Mouse (Mus musculus): ENCODE data around the gene Akap3. TPM values are rescaled to one million over a fixed set of nuclear protein-coding genes. Genes with fewer than 3 reads are reported as not detected.

Akap3 gene
- total RNA-seq (2017): not detected in 2 replicates

GRCm38 (mm10) chr6:126852881-126853280, at the start of gene Akap3:
Gene Akap3, plus strand, starts transcription at chr6:126853098.
- no peak for ATAC-seq (replicated peaks in 1 of 2; ENCODE audit: insufficient read depth in 1 of 2, low FRiP score in 2 of 2, low TSS enrichment in 1 of 2, low read depth in 1 of 2, poor library complexity in 2 of 2, severe bottlenecking in 2 of 2)

- ATAC-seq (replicated peaks in 1 of 2; ENCODE audit: insufficient read depth in 1 of 2, low FRiP score in 2 of 2, low TSS enrichment in 1 of 2, low read depth in 1 of 2, poor library complexity in 2 of 2, severe bottlenecking in 2 of 2): no peak
Measured at GRCm38 (mm10) chr6:126806783-126807182, 46.1 kb upstream of the Akap3 start.

DNA sequence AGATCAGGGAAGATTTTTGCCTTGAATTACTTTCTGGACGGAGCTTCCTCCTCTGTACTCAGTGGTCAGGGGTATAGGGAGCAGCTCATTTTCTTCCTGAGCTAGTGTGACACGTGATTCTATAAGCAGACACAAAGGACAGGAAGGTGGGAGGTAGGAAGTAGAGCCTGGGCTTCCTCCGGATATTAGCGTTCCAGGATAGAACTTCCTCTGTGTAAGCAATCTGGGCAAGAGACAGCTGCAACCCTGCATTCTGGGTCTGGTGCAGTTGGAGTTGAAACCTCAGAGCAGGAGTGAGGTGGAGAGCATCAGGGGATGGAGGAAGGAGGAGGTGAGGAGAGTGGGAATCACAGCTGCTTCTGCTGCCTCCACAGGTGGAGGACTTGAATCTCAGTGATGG, 44.8 kb upstream of the Akap3 start:
- ATAC-seq (replicated peaks in 1 of 2; ENCODE audit: insufficient read depth in 1 of 2, low FRiP score in 2 of 2, low TSS enrichment in 1 of 2, low read depth in 1 of 2, poor library complexity in 2 of 2, severe bottlenecking in 2 of 2): no peak

DNA sequence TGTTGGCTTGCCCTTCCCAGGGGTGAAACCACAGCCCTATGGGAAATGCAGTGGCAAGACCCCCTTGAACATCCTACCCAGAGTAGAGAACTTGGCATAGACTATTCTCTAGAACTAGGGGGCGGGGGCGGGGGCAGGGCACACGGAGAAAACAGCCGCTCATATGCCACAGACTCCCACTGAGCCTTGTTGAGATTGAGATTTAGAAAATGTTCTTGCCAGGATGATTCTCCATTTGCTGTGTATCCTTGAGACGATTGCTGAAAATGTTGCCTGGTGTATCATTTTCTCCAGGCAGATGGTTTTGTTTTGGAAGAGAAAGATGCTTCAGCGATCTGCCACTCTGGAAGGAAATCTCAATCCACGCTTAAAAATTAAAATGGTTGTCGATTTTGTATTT, 44.3 kb upstream of the Akap3 start:
- ATAC-seq (replicated peaks in 1 of 2; ENCODE audit: insufficient read depth in 1 of 2, low FRiP score in 2 of 2, low TSS enrichment in 1 of 2, low read depth in 1 of 2, poor library complexity in 2 of 2, severe bottlenecking in 2 of 2): no peak

- ATAC-seq (replicated peaks in 1 of 2; ENCODE audit: insufficient read depth in 1 of 2, low FRiP score in 2 of 2, low TSS enrichment in 1 of 2, low read depth in 1 of 2, poor library complexity in 2 of 2, severe bottlenecking in 2 of 2): peak; percentile 37 to 74
Measured at GRCm38 (mm10) chr6:126811481-126811880, 41.4 kb upstream of the Akap3 start.

DNA sequence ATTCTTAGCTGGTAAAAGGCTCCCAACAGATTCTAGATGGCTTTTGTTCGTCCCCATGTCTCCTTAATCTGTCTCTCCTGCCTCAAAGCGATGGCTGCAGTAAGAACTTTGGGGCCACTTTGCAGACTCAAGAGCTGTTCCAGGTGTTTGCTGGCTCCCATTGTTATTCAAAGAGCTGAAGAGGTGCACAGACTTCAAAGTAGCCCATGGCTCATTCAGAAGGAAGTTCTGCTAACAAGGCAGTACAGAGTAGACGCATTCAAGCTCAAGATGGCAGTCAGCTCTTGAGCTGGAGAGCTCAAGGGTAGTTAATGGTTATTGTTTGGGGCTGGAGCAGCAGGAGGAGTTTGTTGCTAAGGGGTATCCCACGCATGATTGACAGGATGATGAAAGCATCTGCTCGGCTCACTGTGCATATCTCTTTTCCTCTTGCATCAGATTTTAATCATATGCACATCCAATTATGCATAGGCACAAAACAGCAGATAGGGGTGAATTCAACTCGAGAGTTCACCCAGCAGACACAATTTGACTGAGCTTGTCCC, 37.6 kb upstream of the Akap3 start:
- no peak for ATAC-seq (replicated peaks in 1 of 2; ENCODE audit: insufficient read depth in 1 of 2, low FRiP score in 2 of 2, low TSS enrichment in 1 of 2, low read depth in 1 of 2, poor library complexity in 2 of 2, severe bottlenecking in 2 of 2)

DNA sequence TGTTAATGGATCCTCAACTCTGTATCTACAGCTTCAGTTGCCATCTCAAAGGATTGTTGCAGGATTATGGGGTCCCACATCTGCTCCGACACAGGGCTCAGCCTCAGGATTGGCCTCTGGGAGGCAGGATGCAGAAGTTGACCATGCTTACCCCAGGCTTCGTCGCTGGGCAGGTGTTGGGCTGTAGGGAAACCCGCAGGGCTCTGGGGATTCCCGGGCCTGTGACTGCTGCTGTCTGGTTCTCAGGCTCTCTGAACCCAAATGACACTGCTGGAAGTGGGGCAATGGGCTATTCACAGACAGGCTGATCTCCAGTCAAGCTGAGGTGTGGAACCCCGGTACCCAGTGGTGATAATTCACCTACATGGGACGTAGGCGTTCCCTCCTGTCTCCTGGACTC, 36.6 kb upstream of the Akap3 start:
- no peak for ATAC-seq (replicated peaks in 1 of 2; ENCODE audit: insufficient read depth in 1 of 2, low FRiP score in 2 of 2, low TSS enrichment in 1 of 2, low read depth in 1 of 2, poor library complexity in 2 of 2, severe bottlenecking in 2 of 2)

DNA sequence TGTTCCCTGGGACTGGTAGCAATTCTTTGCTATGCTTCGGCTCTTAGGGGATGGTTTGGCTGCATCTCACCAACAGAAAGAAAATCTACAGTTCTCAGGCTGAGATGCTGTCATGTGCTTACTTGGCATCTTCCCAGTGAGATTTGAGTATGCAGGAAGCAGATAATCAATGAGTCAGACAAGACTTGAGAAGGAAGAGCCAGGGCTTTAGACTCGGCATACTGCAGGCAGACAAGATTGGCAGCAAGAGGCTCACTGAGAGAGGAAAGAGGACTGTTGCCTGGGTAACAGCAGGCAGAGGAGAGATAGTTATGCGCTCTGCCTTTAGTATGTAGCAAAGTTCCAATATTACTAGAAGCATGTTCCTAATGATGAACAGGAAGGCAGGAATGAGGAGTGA, 29.8 kb upstream of the Akap3 start:
- no peak for ATAC-seq (replicated peaks in 1 of 2; ENCODE audit: insufficient read depth in 1 of 2, low FRiP score in 2 of 2, low TSS enrichment in 1 of 2, low read depth in 1 of 2, poor library complexity in 2 of 2, severe bottlenecking in 2 of 2)

DNA sequence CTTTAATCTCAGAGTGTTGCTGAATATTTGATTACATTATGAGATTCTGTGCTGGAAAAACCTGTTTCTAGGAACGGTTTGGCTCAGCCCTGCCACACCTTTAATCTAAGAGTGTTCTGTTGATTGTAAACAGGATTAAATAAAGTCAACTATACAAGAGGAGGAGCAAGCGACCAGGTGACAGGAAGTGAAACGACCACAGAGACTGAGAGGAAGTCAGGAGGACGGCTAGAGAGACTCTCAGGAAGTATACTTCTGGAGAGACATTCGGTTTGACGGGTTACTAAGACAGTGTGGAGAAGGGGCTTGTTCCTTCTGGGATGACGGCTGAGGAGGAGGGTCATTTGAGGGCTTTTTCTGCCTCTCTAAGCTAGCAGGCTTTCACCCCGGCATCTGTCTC, 16.3 kb upstream of the Akap3 start:
- ATAC-seq (replicated peaks in 1 of 2; ENCODE audit: insufficient read depth in 1 of 2, low FRiP score in 2 of 2, low TSS enrichment in 1 of 2, low read depth in 1 of 2, poor library complexity in 2 of 2, severe bottlenecking in 2 of 2): no peak

DNA sequence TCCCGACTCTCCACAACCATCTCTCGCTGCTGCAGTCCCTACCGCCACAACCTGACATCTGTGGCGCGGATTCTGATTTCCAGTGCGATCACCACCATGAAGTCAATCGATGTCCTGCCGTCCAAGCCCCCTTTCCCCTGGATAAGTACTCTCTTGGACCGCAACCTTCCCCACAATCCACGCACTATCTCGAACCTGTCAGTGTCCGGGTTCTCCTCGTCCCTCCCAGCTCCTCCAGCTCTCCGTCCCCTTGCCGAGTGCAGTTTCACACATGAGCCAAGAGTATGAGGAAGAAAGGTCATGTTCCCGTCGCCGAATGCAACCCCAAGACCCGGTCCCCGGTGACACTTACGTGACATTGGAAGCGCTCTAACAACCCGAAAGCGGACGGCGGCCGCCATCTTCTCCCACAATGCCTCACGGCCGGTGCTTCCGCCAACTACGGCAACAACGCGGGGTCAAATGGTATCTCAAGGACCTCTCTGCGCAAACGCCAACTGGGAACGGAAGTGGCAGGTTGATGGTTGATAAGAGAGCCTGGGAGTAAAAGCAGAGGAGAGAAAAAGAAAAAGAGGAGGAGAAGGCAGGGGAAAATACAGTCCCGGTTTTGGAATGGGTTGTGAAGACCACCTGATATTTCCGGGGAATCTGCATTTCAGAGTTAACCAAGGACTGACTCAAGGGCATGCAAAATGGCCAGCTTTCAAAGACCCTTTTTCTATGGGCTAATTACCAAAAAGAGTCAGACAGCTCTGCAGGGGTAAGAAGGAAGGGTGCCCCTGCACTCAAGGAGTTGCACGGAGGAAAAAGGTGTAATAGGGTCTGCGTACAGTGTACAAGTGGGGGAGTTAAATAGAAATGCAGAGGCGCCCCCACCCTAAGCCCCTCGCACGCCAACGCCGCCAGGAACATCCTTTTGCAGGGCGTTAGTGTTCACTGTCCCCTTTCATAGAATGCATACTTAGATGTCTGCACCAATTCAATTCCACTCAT, 3.9 kb upstream of the Akap3 start, which contains the start of gene Ndufa9:
Gene Ndufa9, minus strand, starts transcription at position 425 of the 993 bp plus-strand sequence.
- peak; percentile 95 to 98 for ATAC-seq (replicated peaks in 1 of 2; ENCODE audit: insufficient read depth in 1 of 2, low FRiP score in 2 of 2, low TSS enrichment in 1 of 2, low read depth in 1 of 2, poor library complexity in 2 of 2, severe bottlenecking in 2 of 2)

DNA sequence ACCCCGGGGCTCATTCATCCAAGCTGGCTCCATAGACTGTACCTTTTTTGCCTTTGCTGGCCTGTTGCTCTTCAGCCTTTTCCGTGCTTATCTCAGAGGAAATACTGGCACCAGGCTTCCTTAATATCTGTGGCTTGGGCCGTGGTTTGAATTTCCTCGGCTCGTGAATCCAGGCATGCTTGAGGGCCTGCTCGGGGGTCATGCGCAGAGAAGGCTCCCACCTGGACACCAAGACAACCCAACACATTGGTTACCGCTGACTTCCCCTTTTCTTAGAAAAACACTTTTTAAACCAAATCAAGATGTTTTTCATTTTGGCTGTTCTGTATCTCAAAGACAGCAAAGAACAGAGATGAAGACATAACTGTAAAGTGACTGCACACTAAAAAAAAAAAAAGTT, 24.2 kb downstream of the Akap3 start:
- ATAC-seq (replicated peaks in 1 of 2; ENCODE audit: insufficient read depth in 1 of 2, low FRiP score in 2 of 2, low TSS enrichment in 1 of 2, low read depth in 1 of 2, poor library complexity in 2 of 2, severe bottlenecking in 2 of 2): peak; percentile 88 to 92

DNA sequence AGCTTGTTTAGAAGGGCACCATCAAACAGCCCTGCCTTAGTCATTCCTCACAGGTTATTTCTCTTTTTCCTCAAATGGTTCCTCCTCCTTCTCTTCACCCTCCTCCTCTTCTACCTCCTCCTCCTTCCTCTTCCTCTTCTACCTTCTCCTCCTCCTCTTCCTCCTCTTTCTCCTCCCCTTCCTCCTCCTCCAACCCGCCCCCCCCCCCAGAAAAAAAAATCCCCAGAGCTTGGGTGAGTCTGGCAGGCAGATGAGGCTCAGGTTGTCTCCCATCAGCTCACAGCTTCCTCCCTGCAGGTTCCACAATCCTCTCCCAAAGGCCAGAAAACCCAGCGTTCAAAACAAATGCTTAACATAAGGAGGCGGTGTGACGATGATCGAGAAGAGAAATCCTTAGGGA, 54.5 kb downstream of the Akap3 start:
- ATAC-seq (replicated peaks in 1 of 2; ENCODE audit: insufficient read depth in 1 of 2, low FRiP score in 2 of 2, low TSS enrichment in 1 of 2, low read depth in 1 of 2, poor library complexity in 2 of 2, severe bottlenecking in 2 of 2): no peak

DNA sequence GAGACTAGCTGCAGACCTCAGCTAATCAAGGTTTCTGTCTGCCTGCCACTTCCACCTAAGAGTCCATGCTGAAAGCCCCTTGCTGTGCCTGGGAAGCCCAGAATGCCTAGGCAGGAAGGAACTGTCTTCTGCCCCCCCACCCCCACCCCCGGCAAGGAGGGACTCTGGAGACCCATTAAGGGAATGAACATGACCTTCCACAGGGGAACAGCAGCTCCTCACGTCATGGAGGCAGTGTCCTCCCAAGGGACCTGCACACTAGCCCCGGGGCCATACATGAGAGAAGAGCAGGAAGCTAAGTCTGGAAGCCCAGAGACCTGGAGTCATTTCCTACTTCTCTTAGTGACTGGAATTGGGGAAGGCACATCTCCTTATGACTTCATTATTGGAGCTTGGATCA, 55.0 kb downstream of the Akap3 start:
- ATAC-seq (replicated peaks in 1 of 2; ENCODE audit: insufficient read depth in 1 of 2, low FRiP score in 2 of 2, low TSS enrichment in 1 of 2, low read depth in 1 of 2, poor library complexity in 2 of 2, severe bottlenecking in 2 of 2): no peak

DNA sequence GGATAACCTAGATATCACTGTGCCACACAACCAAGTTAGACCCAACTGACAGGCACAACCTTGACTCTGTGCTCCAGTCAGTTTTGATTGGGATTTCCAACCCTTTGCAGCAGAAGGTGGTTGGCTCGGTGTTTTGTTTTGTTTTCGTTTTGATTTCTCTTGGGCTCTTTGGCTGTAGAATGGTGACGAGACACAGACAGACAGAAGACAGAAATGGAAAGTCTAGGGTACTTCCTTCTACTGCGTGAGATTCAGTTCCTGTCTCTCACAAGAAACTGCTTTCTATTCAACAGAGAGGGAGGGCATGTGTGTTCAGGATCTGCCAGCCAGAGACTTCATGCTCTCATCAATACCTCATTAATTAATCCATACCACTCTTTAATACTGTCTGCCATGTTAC, 57.8 kb downstream of the Akap3 start:
- ATAC-seq (replicated peaks in 1 of 2; ENCODE audit: insufficient read depth in 1 of 2, low FRiP score in 2 of 2, low TSS enrichment in 1 of 2, low read depth in 1 of 2, poor library complexity in 2 of 2, severe bottlenecking in 2 of 2): no peak

DNA sequence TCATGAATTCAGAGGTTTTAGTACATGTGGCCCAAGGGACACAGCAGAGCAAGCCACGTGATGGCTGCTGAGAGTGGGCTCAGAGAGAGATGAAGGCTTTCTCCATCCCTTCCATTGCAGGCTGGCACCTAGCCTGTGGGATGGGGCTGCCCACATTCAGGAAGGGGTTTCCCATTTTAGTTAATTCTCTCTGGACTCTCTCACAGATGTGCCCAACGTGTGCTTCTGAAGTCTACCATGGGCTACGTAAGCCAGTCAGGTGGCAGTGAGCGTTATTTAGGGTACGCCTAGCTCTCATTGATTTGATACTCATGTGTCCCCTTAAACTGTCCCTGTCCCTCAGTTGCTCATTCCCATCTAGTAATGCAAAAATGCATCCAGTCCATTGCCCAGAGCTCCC, 62.0 kb downstream of the Akap3 start:
- no peak for ATAC-seq (replicated peaks in 1 of 2; ENCODE audit: insufficient read depth in 1 of 2, low FRiP score in 2 of 2, low TSS enrichment in 1 of 2, low read depth in 1 of 2, poor library complexity in 2 of 2, severe bottlenecking in 2 of 2)

DNA sequence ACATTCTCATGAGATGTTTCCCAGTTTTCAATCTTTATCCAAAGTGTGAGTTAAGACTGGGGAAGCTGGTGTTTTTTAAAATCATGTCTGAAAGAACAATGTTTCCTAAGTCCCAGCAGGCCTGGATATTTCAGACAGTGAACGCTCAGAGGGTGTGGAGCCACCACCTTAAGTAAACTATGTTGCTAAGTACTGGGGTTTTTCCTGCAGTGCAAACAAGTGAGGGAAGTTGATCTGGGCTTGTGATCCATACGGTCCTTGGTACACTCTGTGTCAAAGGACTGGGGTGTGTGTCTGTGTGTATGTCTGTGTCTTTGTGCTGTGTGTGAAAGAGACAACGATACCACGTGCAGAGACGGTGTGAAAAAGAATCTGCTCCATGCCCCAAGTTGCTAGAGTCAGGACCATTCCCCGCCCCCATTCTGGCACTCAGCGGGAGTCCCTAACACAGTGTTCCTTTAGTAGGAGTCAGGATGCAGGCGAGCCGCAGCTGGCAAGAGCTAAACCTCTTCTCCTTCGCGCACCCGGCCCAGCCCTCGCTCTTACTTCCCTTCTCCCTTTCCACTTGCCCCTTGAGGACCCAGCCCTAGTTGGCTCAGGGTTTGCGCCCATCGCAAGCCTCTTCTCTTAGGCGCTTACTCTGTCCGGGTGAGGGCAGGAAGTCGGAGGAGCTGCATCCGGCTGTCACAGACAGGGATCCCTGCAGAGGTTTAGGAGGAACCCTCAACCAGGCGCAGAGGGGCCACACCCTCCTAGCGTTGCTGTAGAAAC, 68.4 kb downstream of the Akap3 start, which contains the start of gene Dyrk4:
Gene Dyrk4, minus strand, starts transcription at position 729 of the 771 bp plus-strand sequence.
- ATAC-seq (replicated peaks in 1 of 2; ENCODE audit: insufficient read depth in 1 of 2, low FRiP score in 2 of 2, low TSS enrichment in 1 of 2, low read depth in 1 of 2, poor library complexity in 2 of 2, severe bottlenecking in 2 of 2): peak; percentile 32 to 48

Data from hematopoietic stem cell, adult 5-6 weeks (primary cell).